Mouse (Mus musculus): ENCODE results near the gene Gja3. TPM values are rescaled to one million over a fixed set of nuclear protein-coding genes. Genes with fewer than 3 reads are reported as not detected.

Gene Gja3
- under 1 TPM; 0.30 to 0.84 TPM for total RNA-seq (2021)
- long read RNA-seq = 0 reads

DNA sequence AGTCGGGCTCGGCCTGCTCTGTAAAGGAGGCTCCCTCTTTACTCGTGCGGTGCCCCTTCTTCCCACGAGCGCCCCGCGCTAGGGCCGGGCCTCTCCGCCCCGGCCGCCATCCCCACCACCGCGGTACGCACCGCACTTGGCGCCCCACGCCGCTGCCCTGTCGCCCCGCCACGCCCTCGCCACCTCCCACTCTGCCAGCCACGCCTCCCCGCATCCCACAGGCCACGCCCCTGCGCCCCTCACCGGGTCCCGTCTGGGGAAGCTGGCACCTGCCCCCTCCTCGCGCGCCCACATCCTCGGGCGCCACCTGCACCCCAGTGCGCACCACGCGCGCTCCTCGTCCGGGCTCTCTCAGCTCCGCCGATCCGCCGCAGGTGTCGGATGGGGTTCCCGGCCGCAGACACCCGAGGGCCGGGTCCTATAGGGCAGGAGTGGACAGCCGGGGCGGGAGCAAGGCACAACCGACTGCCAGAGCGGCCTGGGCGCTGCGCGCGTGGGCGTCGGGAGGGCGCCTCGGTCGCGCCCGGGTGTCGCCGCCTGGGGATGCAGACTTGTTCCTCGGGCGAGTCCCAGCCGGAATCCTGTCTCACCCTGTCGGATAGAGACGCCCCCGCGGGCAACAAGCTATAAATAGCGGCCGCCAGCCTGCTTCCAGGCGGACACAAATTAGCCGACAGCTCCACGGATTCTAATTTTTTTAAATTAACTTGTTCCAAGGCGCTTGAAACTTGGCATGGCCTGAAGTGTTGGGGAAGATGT is at the start of gene Gja3:
Gja3 (minus strand) TSS at position 538 of the 759 bp plus-strand sequence.
- peak in 1 of 2 experiments; percentile 8 for DNase-seq (ENCODE audit: low spot score in 2 of 2)

- DNase-seq (ENCODE audit: low spot score in 2 of 2) = no peak
Observed at GRCm38 (mm10) chr14:57107091-57107490, 49.2 kb upstream of the Gja3 start.

DNA sequence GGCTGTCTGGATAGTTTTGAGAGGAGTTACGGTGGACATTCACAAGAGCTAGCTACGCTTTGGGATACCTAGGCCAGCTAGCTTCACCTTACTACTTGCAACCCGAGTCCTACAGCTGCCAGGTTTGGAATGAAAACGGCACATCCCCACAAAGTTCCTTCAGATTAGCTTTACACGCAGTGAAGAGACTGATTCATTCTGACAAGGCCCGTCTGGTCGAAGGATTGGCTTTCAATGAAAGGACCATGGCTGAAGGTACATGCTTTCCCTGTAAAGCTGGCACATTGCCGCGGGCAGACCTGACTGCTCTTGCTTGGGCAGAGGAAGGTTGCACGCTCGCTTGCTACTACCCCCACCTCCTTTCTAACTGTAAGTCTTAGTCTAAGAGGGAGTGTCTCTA is 47.8 kb upstream of the Gja3 start:
- no peak for DNase-seq (ENCODE audit: low spot score in 2 of 2)

- no peak for DNase-seq (ENCODE audit: low spot score in 2 of 2)
Observed at GRCm38 (mm10) chr14:57105111-57105510, 47.2 kb upstream of the Gja3 start.

DNA sequence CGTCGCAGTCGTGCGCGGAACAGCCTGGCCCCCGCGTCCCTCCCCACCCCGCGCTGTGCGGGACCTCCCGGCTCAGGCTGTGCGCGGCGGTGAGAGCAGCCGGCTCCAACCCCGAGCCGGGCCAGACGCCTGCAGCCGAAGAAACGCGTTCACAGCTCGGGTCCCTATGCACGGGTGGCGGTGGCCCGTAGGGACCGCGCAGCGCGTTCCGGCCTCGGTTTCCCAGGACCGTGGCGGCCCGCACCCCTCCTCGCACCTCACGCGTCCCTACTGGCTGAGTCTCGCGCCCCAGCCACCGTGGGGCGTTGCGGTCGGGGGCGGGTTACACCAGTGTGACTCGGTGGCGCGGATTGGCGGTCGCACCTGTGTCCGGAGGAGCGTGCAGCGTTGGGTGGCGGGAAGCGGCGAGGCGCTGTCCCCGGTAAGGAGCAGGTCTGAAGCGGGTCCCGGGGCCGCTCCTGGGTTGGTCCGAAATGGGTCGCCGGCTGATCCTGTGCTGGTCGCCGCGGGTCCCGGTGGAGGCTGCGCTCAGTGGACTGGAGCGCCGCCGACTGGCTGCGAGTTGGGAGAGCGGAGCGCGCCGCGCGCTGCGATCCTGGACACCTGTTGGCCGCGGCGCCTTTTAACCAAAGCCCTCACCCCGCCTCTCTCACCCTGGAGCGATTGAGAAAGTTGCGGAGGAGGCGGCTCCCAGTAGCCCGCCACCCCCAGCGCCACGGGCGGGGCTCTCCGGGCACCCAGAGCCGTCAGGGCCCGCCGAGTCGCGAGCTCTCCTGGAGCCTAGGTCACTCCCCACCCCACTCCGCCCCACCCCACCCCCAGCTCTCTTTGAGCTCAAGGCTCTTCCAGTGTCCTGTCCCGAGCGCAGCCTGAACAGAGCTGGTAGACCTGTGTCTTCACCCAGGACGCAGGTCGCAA is 46.5 kb upstream of the Gja3 start, which contains the start of gene Gjb2:
Gjb2 (minus strand) TSS at position 597 of the 918 bp plus-strand sequence.
- DNase-seq (ENCODE audit: low spot score in 2 of 2) = peak in 1 of 2 experiments; percentile 11

DNA sequence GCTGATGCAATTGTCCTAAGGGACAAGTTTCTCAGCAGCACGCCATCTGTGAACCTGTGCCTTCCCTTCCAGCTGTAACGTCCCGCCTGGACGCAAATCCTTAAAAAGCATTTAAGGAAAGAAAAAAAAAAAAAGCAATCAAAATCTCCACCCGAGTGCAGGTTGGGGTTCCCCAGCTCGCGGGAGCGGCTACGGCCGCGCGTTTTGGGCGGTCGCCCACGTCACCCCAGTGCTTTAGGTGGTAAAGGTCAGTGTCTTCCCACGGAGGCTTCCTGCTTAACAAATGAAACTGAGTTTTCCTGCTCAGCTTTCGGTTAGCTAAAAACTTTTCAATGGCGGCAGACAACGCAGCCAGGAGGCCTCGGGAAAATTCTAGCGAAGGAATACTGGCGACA is 45.8 kb upstream of the Gja3 start:
- no peak for DNase-seq (ENCODE audit: low spot score in 2 of 2)

GRCm38 (mm10) chr14:57103121-57103520 is 45.2 kb upstream of the Gja3 start:
- no peak for DNase-seq (ENCODE audit: low spot score in 2 of 2)

- no peak for DNase-seq (ENCODE audit: low spot score in 2 of 2)
Observed at GRCm38 (mm10) chr14:57101623-57102022, 43.7 kb upstream of the Gja3 start.

DNA sequence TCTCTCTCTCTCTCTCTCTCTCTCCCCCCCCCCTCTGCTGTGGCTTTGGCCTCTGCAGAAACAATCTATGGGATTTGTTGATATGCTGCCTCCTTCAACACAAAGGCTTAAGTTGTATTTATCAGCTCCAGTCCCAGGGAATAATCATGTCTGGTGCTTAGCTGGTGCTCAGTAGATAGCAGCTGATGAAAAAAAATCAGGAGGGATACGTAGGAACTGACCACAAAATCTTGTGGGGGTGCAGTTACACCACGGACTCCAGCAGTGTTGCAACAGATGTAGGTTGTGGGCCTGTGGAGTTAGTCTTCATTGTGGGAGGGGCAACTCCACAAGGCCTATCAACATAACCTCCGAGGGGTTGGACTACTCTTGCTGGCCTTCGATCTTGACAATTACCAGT is 38.0 kb upstream of the Gja3 start:
- no peak for DNase-seq (ENCODE audit: low spot score in 2 of 2)

- DNase-seq (ENCODE audit: low spot score in 2 of 2) = peak; percentile 34 to 80
Observed at GRCm38 (mm10) chr14:57093029-57093428, 35.1 kb upstream of the Gja3 start.

DNA sequence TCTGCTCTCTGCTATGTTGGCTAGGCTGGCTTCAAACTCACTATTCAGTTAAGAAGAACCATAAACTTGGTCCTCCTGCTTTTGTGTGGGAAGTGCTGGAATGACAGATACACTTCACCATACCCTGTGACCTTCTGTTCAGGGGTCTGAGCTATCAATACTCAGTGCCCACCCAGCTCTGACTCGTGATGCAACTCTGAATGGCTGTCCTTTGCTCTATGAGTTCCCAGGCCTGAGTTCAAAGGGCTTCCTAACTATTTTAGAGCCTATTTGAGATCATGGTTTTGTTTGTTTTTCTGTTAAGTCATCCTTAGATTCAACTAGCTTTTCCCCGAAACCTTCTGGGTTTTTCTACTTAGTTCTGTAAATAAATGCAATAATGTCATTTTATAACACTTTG is 32.1 kb upstream of the Gja3 start:
- no peak for DNase-seq (ENCODE audit: low spot score in 2 of 2)

- no peak for DNase-seq (ENCODE audit: low spot score in 2 of 2)
Observed at GRCm38 (mm10) chr14:57089107-57089506, 31.2 kb upstream of the Gja3 start.

GRCm38 (mm10) chr14:57084180-57084668 is 26.3 kb upstream of the Gja3 start:
- DNase-seq (ENCODE audit: low spot score in 2 of 2) = no peak

DNA sequence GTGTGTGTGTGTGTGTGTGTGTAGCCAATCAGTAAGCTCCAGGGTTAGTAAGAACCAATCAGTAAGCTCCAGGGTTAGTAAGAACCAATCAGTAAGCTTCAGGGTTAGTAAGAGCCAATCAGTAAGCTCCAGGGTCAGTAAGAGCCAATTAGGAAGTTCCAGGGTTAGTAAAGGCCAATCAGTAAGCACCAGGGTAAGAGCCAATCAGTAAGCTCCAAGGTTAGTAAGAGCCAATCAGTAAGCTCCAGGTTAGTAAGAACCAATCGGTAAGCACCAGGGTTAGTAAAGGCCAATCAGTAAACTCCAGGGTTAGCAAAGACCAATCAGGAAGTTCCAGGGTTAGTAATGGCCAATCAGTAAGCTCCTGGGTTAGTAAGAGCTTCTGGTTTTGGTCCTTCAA is 25.0 kb upstream of the Gja3 start:
- DNase-seq (ENCODE audit: low spot score in 2 of 2) = no peak

DNA sequence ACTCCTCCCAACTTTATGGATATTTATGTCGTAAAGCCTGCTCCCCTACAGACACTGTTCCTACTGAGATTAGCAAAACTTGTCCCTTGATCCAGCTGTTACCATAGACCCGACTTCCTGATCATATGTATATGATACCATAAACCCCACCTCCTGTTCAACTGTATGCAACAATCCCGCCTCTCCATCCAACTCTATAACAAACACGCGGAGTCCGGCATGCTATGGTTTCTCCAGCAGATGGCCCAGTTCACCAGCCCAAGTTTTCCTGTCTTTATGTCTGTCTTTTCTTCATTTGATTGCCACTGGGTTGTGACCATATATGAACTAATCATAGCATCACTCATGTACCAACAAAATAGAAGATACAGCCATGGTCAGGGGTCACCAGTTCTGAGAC is 17.6 kb upstream of the Gja3 start:
- DNase-seq (ENCODE audit: low spot score in 2 of 2) = no peak

DNA sequence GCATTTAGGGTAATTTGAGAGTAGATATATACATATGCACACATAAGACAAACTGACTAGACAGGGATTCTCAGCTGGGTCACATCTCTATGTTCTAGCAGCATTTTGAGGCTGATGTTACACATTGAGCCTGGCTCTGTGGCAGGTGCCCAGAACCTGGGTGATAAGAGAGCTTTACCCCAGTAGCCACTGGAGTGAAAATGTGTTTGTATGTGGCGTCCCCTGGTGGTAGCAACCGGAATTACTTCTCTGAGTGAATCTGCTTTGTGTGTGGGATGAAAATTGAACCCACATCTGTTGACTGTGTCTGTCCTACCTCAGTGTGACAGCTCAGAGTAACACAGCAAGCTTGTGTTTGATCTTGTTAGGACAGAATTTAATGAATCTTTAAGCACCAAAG is 12.0 kb upstream of the Gja3 start:
- peak in 1 of 2 experiments; percentile 32 for DNase-seq (ENCODE audit: low spot score in 2 of 2)

DNA sequence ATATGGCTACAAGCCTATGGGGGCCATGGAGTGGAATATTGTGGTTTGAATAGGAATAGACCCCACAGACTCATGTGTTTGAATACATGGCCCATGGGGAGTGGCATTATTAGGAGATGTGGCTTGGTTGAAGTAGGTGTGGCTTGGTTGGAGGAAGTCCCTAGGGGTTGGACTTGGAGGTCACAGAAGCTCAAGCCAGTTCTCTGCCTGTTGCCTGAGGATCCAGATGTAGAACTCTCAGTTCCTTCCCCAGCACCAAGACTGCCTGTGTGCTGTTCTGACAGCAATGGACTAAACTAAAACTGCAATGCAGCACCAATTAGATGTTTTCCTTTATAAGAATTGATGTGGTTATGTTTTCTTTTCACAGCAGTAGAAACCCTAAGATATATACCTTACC is 8.2 kb upstream of the Gja3 start:
- DNase-seq (ENCODE audit: low spot score in 2 of 2) = no peak

GRCm38 (mm10) chr14:57060052-57060451 is 2.2 kb upstream of the Gja3 start:
- DNase-seq (ENCODE audit: low spot score in 2 of 2) = peak; percentile 50 to 82

- DNase-seq (ENCODE audit: low spot score in 2 of 2) = no peak
Observed at GRCm38 (mm10) chr14:57057204-57057562, 717 bp downstream of the Gja3 start.

DNA sequence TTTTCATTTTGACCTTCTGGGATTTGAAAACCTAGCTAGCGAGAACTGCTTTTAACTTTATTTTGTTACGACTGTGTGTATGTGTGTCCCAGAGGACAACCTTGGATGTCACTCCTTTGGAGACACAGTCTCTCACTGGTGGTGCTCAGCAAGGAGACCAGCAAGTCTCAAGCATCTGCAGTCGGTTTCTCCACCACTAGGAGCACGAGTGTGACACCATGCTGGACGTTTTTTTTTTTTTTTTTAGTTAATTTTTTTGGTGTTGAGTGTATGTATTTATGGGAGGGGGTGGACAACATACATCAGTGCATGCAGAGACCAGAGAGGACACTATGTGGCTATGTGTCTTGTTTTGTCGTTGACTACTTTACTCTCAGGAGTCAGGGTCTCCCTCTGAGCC is 5.2 kb downstream of the Gja3 start:
- no peak for DNase-seq (ENCODE audit: low spot score in 2 of 2)

GRCm38 (mm10) chr14:57043863-57044262 is 14.0 kb downstream of the Gja3 start:
- DNase-seq (ENCODE audit: low spot score in 2 of 2) = no peak

- no peak for DNase-seq (ENCODE audit: low spot score in 2 of 2)
Observed at GRCm38 (mm10) chr14:57041439-57041838, 16.5 kb downstream of the Gja3 start.

Measured in layer of hippocampus, adult 18-20 months (tissue).